Mouse (Mus musculus) Patski (cell line): ENCODE measurements at regions not wholly inside any gene's neighbourhood (a gene's known extent, or its start where the extent isn't known, plus 50 kb on each side); places are given as distances from the start of the nearest gene placed in this dataset.

Experiments used
- ATAC-seq: fragments of 100-300 bp; one replicate; pipeline ENCODE4 v1.8.0; 2021
- CTCF ChIA-PET: fragments of 350-600 bp; sonication (Branson Sonifier 250); formaldehyde crosslinking; loops from one replicate; lab custom pipeline; 2022; ENCODE audit warnings: inconsistent platforms; lab: Charles Lee
- POLR2A ChIA-PET: fragments of 350-600 bp; sonication (Branson Sonifier 250); formaldehyde crosslinking; loops from one replicate; lab custom pipeline; 2022; ENCODE audit warnings: antibody characterized with exemption, inconsistent platforms; lab: Charles Lee
- DNase-seq: peaks from one replicate; pipeline ENCODE4 v3.0.0-alpha.2; 2011; ENCODE audit warnings: low read depth, low spot score
- H3K27me3 ChIP-seq: fragments of 371-371 bp; one replicate; pipeline ENCODE4 v1.5.1; 2021
- CTCF ChIP-seq: fragments of 100-300 bp; IDR thresholded peaks from one replicate; pipeline ENCODE4 v1.5.1; 2021
- in situ Hi-C: fragments of 300-500 bp; cut with MboI; formaldehyde crosslinking; loops from 3 replicates; pipeline ENCODE4 v1.11.1; 2018; ENCODE audit warnings: low pct_unique_long_range_greater_than_20kb, mixed read lengths

DNA sequence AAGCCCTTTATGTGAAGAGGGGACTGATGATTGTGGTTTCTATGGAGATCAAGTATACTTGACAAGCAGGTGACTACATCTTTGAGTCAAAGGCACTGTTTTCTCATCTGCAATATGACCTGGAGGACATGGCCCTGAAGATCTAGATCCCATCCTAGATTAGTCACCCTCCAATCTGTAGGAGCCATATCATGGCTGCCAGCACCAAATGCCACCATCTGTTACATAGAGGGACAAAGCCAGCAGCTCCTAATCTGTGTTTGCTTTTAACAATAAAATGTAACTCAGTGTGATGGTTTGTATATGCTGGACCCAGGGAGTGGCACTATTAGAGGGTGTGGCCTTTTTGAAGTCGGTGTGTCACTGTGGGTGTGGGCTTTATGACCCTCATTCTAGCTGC, 156.1 kb downstream of the Usp46 start:
- H3K27me3 ChIP-seq: no peaks in the 10 kb centered on the region
- no peak for ATAC-seq
- no peak for DNase-seq
- CTCF ChIA-PET: no interaction called here
- POLR2A ChIA-PET: no interaction called here
- TF ChIP-seq CTCF: no peak
- in situ Hi-C loops: no loop called here

DNA sequence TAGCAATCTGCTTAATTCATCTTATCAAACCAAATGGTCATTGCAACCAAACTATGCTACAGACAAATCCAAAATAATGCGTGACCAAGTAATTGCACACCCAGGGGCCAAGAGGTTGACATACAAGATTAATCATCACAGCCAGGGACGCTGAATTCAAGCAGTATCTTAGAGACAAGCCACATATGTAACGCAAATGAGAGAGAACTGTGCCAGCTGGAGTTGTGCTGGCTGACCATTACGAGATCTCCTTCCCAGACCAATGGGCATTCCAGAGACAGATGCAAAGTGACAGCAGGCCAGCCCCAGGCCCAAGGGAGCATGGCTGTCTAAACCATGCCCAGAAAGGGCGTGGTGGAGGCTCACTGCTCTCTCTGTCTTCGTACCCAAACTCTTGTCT, 155.1 kb downstream of the Usp46 start:
- POLR2A ChIA-PET: no interaction called here
- peaks cover 4% of the 10 kb centered on the region for H3K27me3 ChIP-seq
- in situ Hi-C loops: no loop called here
- no peak for DNase-seq
- no peak for ATAC-seq
- CTCF ChIA-PET: no interaction called here
- no peak for TF ChIP-seq CTCF

DNA sequence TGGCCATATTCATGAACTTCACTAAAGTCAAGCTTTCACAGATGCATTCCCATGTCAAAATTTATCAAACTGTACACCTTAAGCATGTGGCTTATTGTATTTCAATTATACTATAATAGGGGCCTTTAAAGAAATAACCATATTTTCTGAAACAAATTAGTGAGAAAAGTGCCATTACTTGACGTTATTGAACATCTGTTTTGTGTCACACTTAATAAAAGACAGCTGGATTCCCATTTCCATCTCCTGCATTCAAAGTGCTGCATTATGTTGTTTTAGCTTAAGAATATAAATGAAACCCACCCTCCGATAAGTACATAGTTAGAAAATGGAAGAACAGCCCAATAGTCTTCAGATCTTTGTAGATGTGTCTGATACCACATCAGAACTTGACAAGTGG, 150.2 kb downstream of the Usp46 start:
- H3K27me3 ChIP-seq: peaks cover 6% of the 10 kb centered on the region
- no peak for DNase-seq
- no peak for TF ChIP-seq CTCF
- ChIA-PET CTCF (interaction anchor here (2.0 kb wide), 1 partner anchor 15 kb away, joined by 4 read pairs; no protein-coding TSS in a partner anchor), POLR2A (no interaction called here)
- no peak for ATAC-seq
- in situ Hi-C loops: no loop called here

DNA sequence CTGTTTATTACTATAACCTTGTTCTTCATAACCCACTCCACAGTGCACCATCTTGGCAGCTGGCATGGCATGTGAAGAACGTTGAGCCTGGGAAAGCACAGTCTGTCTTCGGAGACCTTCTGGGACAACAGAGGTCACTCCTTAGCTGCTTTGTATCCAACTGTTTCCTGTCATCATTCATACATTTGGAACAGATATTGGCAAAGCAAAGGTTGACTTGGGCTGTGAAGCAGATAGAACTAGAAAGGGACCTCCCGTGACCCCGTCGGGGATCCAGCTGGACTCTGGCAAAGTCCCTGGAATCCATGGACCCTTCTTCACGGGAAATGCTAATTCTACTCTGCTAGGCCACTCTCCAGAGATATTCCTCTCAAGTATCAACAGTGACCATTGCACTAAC, 148.3 kb downstream of the Usp46 start:
- ATAC-seq (no peak), DNase-seq (no peak)
- in situ Hi-C loops: no loop called here
- ChIA-PET POLR2A (no interaction called here), CTCF (interaction anchor here (2.0 kb wide), 1 partner anchor 17 kb away, joined by 4 read pairs; no protein-coding TSS in a partner anchor)
- peaks cover 6% of the 10 kb centered on the region for H3K27me3 ChIP-seq
- TF ChIP-seq CTCF: no peak

DNA sequence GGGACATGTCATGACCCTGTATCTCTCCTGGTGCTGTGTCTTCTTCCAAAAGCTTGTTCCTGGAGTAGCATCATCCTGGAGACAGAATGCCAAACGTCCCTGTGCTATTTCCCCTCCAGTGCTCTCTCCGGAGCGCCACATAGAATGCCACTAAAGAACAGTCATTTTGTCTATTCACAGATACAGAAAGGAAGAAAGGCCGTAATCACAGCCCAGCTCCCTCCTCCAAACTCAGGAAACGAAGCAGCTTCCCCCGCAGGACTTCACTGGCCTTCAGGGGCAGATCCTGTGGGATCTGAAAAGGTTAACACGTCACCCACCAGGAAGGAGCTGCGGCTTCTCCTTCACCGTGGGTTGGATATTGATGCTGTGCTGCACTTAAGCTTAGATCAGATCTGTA, 140.7 kb downstream of the Usp46 start:
- in situ Hi-C loops: no loop called here
- ChIA-PET CTCF (interaction anchor here (1.1 kb wide), 2 partner anchors 10 to 63 kb away, joined by 3 to 4 read pairs; no protein-coding TSS in a partner anchor), POLR2A (no interaction called here)
- no peak for ATAC-seq
- no peak for DNase-seq
- H3K27me3 ChIP-seq: no peaks in the 10 kb centered on the region
- TF ChIP-seq CTCF: no peak

DNA sequence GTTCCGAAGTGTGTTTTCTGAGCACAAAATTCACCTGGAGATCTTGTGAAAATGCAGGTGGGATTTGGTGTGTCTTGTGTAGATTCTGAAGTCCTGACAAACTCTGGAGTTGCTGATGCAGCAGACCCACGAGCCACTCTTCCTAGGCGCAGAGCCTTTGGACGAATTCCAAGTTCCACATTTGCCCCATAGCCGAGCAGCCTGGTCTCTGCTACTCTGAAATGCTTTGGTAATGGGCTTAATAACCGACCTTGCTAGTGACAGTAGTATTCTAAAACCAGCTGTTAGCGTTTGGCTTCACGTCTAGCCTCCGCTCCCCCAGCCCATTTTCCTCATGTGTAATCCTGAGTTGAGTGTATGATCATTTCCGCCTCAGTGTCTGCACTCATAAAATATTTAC, 139.5 kb downstream of the Usp46 start:
- no peak for TF ChIP-seq CTCF
- ATAC-seq (no peak), DNase-seq (no peak)
- H3K27me3 ChIP-seq: no peaks in the 10 kb centered on the region
- POLR2A ChIA-PET: no interaction called here
- in situ Hi-C loops: no loop called here
- CTCF ChIA-PET: no interaction called here

DNA sequence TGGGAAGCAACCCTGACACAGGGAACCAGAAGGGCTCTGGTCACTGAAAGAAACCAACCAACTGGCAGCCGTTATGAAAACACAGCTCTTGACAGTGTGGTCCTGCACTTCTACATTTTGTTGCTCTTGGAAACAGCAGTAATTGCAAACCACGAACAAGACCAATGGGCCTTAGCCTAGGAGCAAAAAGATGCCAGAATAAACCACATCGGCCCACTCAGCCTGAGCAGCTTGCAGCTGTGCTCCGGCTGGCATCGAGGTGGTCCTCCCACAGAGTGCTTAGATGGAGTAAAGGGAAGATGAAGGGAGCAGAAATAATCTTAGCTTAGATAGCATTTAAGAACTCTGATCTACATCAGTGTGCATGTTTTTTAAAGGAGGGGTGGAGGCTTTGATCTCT, 138.0 kb downstream of the Usp46 start:
- ChIA-PET CTCF (no interaction called here), POLR2A (no interaction called here)
- ATAC-seq: no peak
- peak; percentile 19 for DNase-seq
- in situ Hi-C loops: loop anchor here (10.0 kb wide), 1 partner anchor 355 kb away; no protein-coding TSS in a partner anchor
- TF ChIP-seq CTCF: no peak
- H3K27me3 ChIP-seq: no peaks in the 10 kb centered on the region

DNA sequence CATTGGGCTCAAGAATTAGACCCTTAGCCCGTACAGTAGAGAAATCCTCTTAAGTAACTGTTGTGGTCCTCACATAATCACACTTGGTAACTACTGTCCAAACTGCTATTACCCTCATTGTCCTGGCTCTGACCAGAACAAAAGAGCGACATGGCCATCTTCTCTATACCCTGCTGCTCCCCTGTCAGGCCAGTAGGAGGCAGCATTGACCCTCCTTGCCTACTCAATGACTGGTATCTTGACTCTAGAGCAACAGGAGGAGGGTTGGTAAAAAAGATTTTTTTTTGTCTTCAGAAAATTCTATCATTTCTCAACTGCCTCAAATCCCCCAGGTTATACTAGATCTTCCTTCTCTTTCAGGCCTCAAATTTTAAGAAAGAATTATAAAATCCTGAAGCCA, 130.4 kb downstream of the Usp46 start:
- in situ Hi-C loops: loop anchor here (10.0 kb wide), 1 partner anchor 347 kb away; no protein-coding TSS in a partner anchor
- no peak for ATAC-seq
- peak; percentile 82 for TF ChIP-seq CTCF

DNA sequence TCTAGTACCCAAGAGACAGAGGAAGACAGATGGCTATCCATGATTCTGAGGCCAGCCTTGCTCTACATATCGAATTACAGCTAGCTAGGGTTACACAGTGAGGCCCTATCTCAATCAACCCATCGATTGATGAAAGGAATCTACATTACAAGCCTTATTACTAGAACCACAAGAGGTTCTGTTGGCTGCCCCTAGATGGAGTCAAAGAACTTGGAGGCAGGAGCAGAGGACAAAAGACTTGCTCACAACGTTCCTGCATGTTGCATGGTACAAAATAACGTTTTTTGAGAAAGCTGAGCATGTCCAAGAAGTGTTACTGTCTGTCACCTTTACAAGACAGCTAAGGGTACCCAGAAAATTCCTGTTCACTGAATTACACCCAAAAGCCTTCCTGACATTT, 129.8 kb downstream of the Usp46 start:
- ATAC-seq (no peak), DNase-seq (no peak)
- CTCF ChIA-PET: interaction anchor here (0.8 to 1.8 kb wide), 3 partner anchors 16 to 339 kb away, joined by 3 to 8 read pairs (median 3); no protein-coding TSS in a partner anchor
- in situ Hi-C loops: loop anchor here (10.0 kb wide), 1 partner anchor 346 kb away; no protein-coding TSS in a partner anchor
- H3K27me3 ChIP-seq: no peaks in the 10 kb centered on the region
- POLR2A ChIA-PET: no interaction called here
- TF ChIP-seq CTCF: no peak

More for the DNA sequence above, 130.4 kb downstream of the Usp46 start:
- POLR2A ChIA-PET: no interaction called here
- DNase-seq: no peak
- CTCF ChIA-PET: interaction anchor here (0.8 to 1.5 kb wide), 3 partner anchors 11 to 346 kb away, joined by 3 to 5 read pairs (median 4); no protein-coding TSS in a partner anchor
- H3K27me3 ChIP-seq: no peaks in the 10 kb centered on the region

DNA sequence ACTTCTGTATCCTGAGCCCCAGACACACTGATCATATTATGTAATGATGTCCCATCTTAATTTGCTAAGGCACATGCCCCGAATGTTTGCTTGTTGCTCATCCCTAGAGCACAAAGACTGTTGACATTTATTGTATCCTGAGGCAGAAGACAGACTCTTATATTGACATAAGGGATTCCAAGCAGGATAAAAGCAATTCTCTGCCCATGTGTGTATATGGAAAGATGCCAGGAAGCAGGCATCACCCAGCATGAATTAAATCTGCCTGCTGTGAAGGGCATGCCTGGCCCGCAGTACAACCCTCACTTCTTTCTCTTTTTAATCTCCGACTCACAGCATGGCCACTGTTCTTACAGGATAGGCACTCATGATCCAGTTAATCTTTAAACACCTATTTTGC, 125.3 kb downstream of the Usp46 start:
- in situ Hi-C loops: no loop called here
- no peaks in the 10 kb centered on the region for H3K27me3 ChIP-seq
- ATAC-seq: peak; percentile 78
- TF ChIP-seq CTCF: no peak
- ChIA-PET POLR2A (no interaction called here), CTCF (no interaction called here)
- DNase-seq: peak; percentile 92

DNA sequence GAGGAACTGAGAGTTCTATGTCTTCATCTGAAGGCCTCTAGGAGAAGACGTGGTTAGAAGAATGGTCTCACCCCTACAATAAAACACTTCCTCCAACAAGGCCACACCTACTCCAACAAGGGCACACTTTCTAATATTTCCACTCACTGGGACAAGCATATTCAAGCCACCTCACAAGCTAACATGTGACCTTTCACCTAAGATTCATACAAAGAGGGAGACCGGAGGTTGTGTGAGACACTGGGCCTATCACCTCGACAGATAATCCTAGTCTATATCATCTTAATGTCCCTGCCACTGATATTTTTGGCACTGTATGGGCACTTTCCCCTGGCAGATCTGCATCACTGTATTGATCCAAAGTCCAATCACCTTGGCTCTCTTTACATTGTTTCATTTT, 122.6 kb downstream of the Usp46 start:
- in situ Hi-C loops: no loop called here
- no peak for ATAC-seq
- CTCF ChIA-PET: no interaction called here
- H3K27me3 ChIP-seq: no peaks in the 10 kb centered on the region
- no peak for DNase-seq
- no peak for TF ChIP-seq CTCF
- POLR2A ChIA-PET: no interaction called here

DNA sequence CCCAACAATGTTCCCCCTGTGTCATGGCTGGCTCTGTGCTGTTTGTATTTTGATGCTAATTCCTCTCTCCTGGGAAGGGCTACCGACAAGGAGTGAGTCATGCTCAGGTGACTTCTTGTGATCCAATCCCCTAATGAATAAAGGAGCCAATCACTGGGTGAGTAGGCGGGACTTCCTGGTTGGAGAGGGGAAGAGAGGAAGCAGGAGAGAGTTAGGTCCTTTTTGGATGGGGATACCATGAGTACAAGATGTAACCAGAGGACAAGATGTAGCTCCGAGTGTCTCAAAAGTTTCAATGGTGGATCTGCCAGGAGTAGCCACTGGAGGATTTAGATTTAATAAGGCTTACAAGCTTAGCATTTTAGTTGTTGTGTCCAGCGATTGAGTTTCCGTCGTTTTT, 122.1 kb downstream of the Usp46 start:
- ChIA-PET CTCF (no interaction called here), POLR2A (no interaction called here)
- DNase-seq (no peak), ATAC-seq (no peak)
- in situ Hi-C loops: no loop called here
- no peak for TF ChIP-seq CTCF
- no peaks in the 10 kb centered on the region for H3K27me3 ChIP-seq
